Mouse (Mus musculus) olfactory bulb, adult 2 months (tissue): ENCODE data around the gene Rnf167.

Experiments
- CTCF ChIP-seq: fragments of 200-500 bp; IDR thresholded peaks from 2 replicates; pipeline ENCODE4 v1.5.1; 2012; ENCODE audit warnings: low read depth, mild to moderate bottlenecking, low read length, moderate library complexity; ENCODE audit not compliant: insufficient read depth
- POLR2A ChIP-seq: fragments of 200-500 bp; IDR thresholded peaks from 2 replicates; pipeline ENCODE4 v1.6.1; 2012; ENCODE audit warnings: mild to moderate bottlenecking, low read depth, low read length, moderate library complexity; ENCODE audit not compliant: insufficient read depth

GRCm38 (mm10) chr11:70686901-70687566 is 40.0 kb downstream of the Rnf167 start:
- no peak for TF ChIP-seq POLR2A
- no peak for TF ChIP-seq CTCF
